Mouse (Mus musculus): ENCODE results near the gene Six2. TPM values are rescaled to one million over a fixed set of nuclear protein-coding genes. Genes with fewer than 3 reads are reported as not detected.
"Not testable (repeated sequence)": the region's sequence is repeated elsewhere in the genome, so short reads cannot be mapped to it uniquely, and the experiment has no call there.

The Six2 gene
- polyA plus RNA-seq, 1 experiment from 2014 or later = 55.0 TPM

GRCm38 (mm10) chr17:85688911-85689806, 1.1 kb upstream of the Six2 start:
- peak; percentile 67 for DNase-seq (ENCODE audit: low spot score)
- 1% methylated on average over 35 of the region's 35 CpGs for WGBS
- H3K9me3 ChIP-seq (replicated peaks; ENCODE audit: control insufficient read depth, low read length) = no peaks in the 10 kb centered on the region
- peaks cover 8% of the 10 kb centered on the region; the same call in 1 of the 2 replicates for H3K4me1 ChIP-seq (ENCODE audit: control insufficient read depth, insufficient read depth, low read length)
- peak overlapping the region; percentile 67 for H3K9ac ChIP-seq (replicated peaks; ENCODE audit: low read length)
- no peaks in the 10 kb centered on the region for H3K36me3 ChIP-seq (replicated peaks; ENCODE audit: control insufficient read depth, insufficient read depth, low read depth, low read length)
- H3K4me3 ChIP-seq (ENCODE audit: low read depth, low read length) = peak overlapping the region; percentile 42
- H3K27me3 ChIP-seq (ENCODE audit: control insufficient read depth, insufficient read depth, low read length) = peaks cover 12% of the 10 kb centered on the region
- ATAC-seq (replicated peaks; ENCODE audit: insufficient number of reproducible peaks, low FRiP score, low TSS enrichment, low read depth) = no peak
- peak overlapping the region; percentile 61 for H3K4me2 ChIP-seq (ENCODE audit: low read depth, low read length)
- H3K27ac ChIP-seq (replicated peaks; ENCODE audit: low read depth, low read length) = peak overlapping the region; percentile 48

GRCm38 (mm10) chr17:85687421-85688235, 446 bp downstream of the Six2 start:
- Histone ChIP-seq H3K9me3 (replicated peaks; ENCODE audit: control insufficient read depth, low read length) (no peaks in the 10 kb centered on the region), H3K4me3 (ENCODE audit: low read depth, low read length) (peak overlapping the region; percentile 77), H3K36me3 (replicated peaks; ENCODE audit: control insufficient read depth, insufficient read depth, low read depth, low read length) (no peaks in the 10 kb centered on the region), H3K9ac (replicated peaks; ENCODE audit: low read length) (peak overlapping the region; percentile 94), H3K27ac (replicated peaks; ENCODE audit: low read depth, low read length) (peak overlapping the region; percentile 83), H3K4me2 (ENCODE audit: low read depth, low read length) (peak overlapping the region; percentile 61), H3K4me1 (ENCODE audit: control insufficient read depth, insufficient read depth, low read length) (peaks cover 6% of the 10 kb centered on the region; the same call in 1 of the 2 replicates), H3K27me3 (ENCODE audit: control insufficient read depth, insufficient read depth, low read length) (peaks cover 18% of the 10 kb centered on the region)
- DNase-seq (ENCODE audit: low spot score) (peak; percentile 40), ATAC-seq (replicated peaks; ENCODE audit: insufficient number of reproducible peaks, low FRiP score, low TSS enrichment, low read depth) (no peak)
- under 1% methylated on average over 87 of the region's 109 CpGs for WGBS

GRCm38 (mm10) chr17:85686476-85687420, 1.3 kb downstream of the Six2 start:
- no peaks in the 10 kb centered on the region; the same call in 1 of the 2 replicates for H3K4me1 ChIP-seq (ENCODE audit: control insufficient read depth, insufficient read depth, low read length)
- 1% methylated on average over 42 of the region's 42 CpGs for WGBS

GRCm38 (mm10) chr17:85685689-85686281, 2.3 kb downstream of the Six2 start:
- Histone ChIP-seq H3K27ac (replicated peaks; ENCODE audit: low read depth, low read length) (peak overlapping the region; percentile 75), H3K9me3 (replicated peaks; ENCODE audit: control insufficient read depth, low read length) (no peaks in the 10 kb centered on the region), H3K27me3 (ENCODE audit: control insufficient read depth, insufficient read depth, low read length) (peaks cover 12% of the 10 kb centered on the region), H3K4me1 (ENCODE audit: control insufficient read depth, insufficient read depth, low read length) (no peaks in the 10 kb centered on the region; the same call in 1 of the 2 replicates), H3K9ac (replicated peaks; ENCODE audit: low read length) (peak overlapping the region; percentile 94), H3K4me2 (ENCODE audit: low read depth, low read length) (peak overlapping the region; percentile 61), H3K4me3 (ENCODE audit: low read depth, low read length) (peak overlapping the region; percentile 77), H3K36me3 (replicated peaks; ENCODE audit: control insufficient read depth, insufficient read depth, low read depth, low read length) (no peaks in the 10 kb centered on the region)
- no peak for ATAC-seq (replicated peaks; ENCODE audit: insufficient number of reproducible peaks, low FRiP score, low TSS enrichment, low read depth)
- DNase-seq (ENCODE audit: low spot score) = peak; percentile 32
- WGBS = 1% methylated on average over 11 of the region's 11 CpGs

More at GRCm38 (mm10) chr17:85686476-85687420, 1.3 kb downstream of the Six2 start:
- DNase-seq (ENCODE audit: low spot score) = peak; percentile 34
- Histone ChIP-seq H3K4me3 (ENCODE audit: low read depth, low read length) (peak overlapping the region; percentile 77), H3K9ac (replicated peaks; ENCODE audit: low read length) (peak overlapping the region; percentile 94), H3K27ac (replicated peaks; ENCODE audit: low read depth, low read length) (peak overlapping the region; percentile 83), H3K9me3 (replicated peaks; ENCODE audit: control insufficient read depth, low read length) (no peaks in the 10 kb centered on the region), H3K27me3 (ENCODE audit: control insufficient read depth, insufficient read depth, low read length) (peaks cover 18% of the 10 kb centered on the region), H3K4me2 (ENCODE audit: low read depth, low read length) (peak overlapping the region; percentile 61), H3K36me3 (replicated peaks; ENCODE audit: control insufficient read depth, insufficient read depth, low read depth, low read length) (no peaks in the 10 kb centered on the region)
- ATAC-seq (replicated peaks; ENCODE audit: insufficient number of reproducible peaks, low FRiP score, low TSS enrichment, low read depth) = no peak

GRCm38 (mm10) chr17:85684841-85685688, 3.0 kb downstream of the Six2 start:
- peak overlapping the region; percentile 77 for H3K4me3 ChIP-seq (ENCODE audit: low read depth, low read length)
- peak overlapping the region; percentile 75 for H3K27ac ChIP-seq (replicated peaks; ENCODE audit: low read depth, low read length)
- DNase-seq (ENCODE audit: low spot score) (peak; percentile 53), ATAC-seq (replicated peaks; ENCODE audit: insufficient number of reproducible peaks, low FRiP score, low TSS enrichment, low read depth) (no peak)
- H3K4me2 ChIP-seq (ENCODE audit: low read depth, low read length) = peak overlapping the region; percentile 61
- peaks cover 5% of the 10 kb centered on the region for H3K4me1 ChIP-seq (ENCODE audit: control insufficient read depth, insufficient read depth, low read length)
- H3K36me3 ChIP-seq (replicated peaks; ENCODE audit: control insufficient read depth, insufficient read depth, low read depth, low read length) = no peaks in the 10 kb centered on the region
- peaks cover 17% of the 10 kb centered on the region for H3K27me3 ChIP-seq (ENCODE audit: control insufficient read depth, insufficient read depth, low read length)
- peak overlapping the region; percentile 94 for H3K9ac ChIP-seq (replicated peaks; ENCODE audit: low read length)
- 1% methylated on average over 46 of the region's 46 CpGs for WGBS
- no peaks in the 10 kb centered on the region for H3K9me3 ChIP-seq (replicated peaks; ENCODE audit: control insufficient read depth, low read length)

GRCm38 (mm10) chr17:85684436-85684835, 3.6 kb downstream of the Six2 start:
- WGBS = 2% methylated on average over 6 of the region's 6 CpGs
- H3K4me2 ChIP-seq (ENCODE audit: low read depth, low read length) = peak overlapping the region; percentile 52

More at GRCm38 (mm10) chr17:85684436-85684835, 3.6 kb downstream of the Six2 start:
- not testable (repeated sequence) for H3K9me3 ChIP-seq (replicated peaks; ENCODE audit: control insufficient read depth, low read length); H3K36me3 ChIP-seq (replicated peaks; ENCODE audit: control insufficient read depth, insufficient read depth, low read depth, low read length); H3K4me1 ChIP-seq (ENCODE audit: control insufficient read depth, insufficient read depth, low read length); ATAC-seq (replicated peaks; ENCODE audit: insufficient number of reproducible peaks, low FRiP score, low TSS enrichment, low read depth)
- Histone ChIP-seq H3K27me3 (ENCODE audit: control insufficient read depth, insufficient read depth, low read length) (peaks cover 18% of the 10 kb centered on the region), H3K4me3 (ENCODE audit: low read depth, low read length) (peak overlapping the region; percentile 77), H3K9ac (replicated peaks; ENCODE audit: low read length) (peak overlapping the region; percentile 94), H3K27ac (replicated peaks; ENCODE audit: low read depth, low read length) (peak overlapping the region; percentile 75; the same call in 1 of the 2 replicates)
- peak; percentile 31 for DNase-seq (ENCODE audit: low spot score)

Data from embryonic facial prominence, embryonic 11.5 days (tissue).